Mouse (Mus musculus) thymus, adult 18-20 months (tissue): Measurements from ENCODE around the gene Pml.
"Not testable (repeated sequence)": the region's sequence is repeated elsewhere in the genome, so short reads cannot be mapped to it uniquely, and the experiment has no call there.

ENCODE experiments used
- DNase-seq, 2 experiments: peaks; one replicate each; pipeline ENCODE4 v3.0.0; 2022; ENCODE audit warnings: mixed read lengths in 2 of 2

Pml gene

GRCm38 (mm10) chr9:58249592-58250192 lies at the start of gene Pml:
TSS of gene Pml (minus strand) at chr9:58249786.
- DNase-seq = peak; percentile 62 to 71

- DNase-seq = no peak
Measured at GRCm38 (mm10) chr9:58297961-58298477, 48.4 kb upstream of the Pml start.

- no peak for DNase-seq
Measured at GRCm38 (mm10) chr9:58297065-58297464, 47.5 kb upstream of the Pml start.

GRCm38 (mm10) chr9:58295766-58296361 lies 46.3 kb upstream of the Pml start:
- DNase-seq = no peak

GRCm38 (mm10) chr9:58295345-58295744 lies 45.8 kb upstream of the Pml start:
- no peak for DNase-seq

- DNase-seq = no peak
Measured at GRCm38 (mm10) chr9:58294527-58294926, 44.9 kb upstream of the Pml start.

GRCm38 (mm10) chr9:58289901-58290300 lies 40.3 kb upstream of the Pml start:
- no peak for DNase-seq

- DNase-seq = no peak
Measured at GRCm38 (mm10) chr9:58289090-58289489, 39.5 kb upstream of the Pml start.

GRCm38 (mm10) chr9:58283431-58283830 lies 33.8 kb upstream of the Pml start:
- DNase-seq = no peak

- DNase-seq = no peak
Measured at GRCm38 (mm10) chr9:58281597-58281996, 32.0 kb upstream of the Pml start.

GRCm38 (mm10) chr9:58280259-58281109 lies 30.9 kb upstream of the Pml start:
- peak; percentile 23 to 56 for DNase-seq

GRCm38 (mm10) chr9:58279780-58280179 lies 30.2 kb upstream of the Pml start:
- no peak for DNase-seq

- no peak for DNase-seq
Measured at GRCm38 (mm10) chr9:58278821-58279723, 29.5 kb upstream of the Pml start.

GRCm38 (mm10) chr9:58278313-58278712 lies 28.7 kb upstream of the Pml start:
- DNase-seq = no peak

GRCm38 (mm10) chr9:58276346-58276745 lies 26.8 kb upstream of the Pml start:
- DNase-seq = no peak

GRCm38 (mm10) chr9:58275797-58276196 lies 26.2 kb upstream of the Pml start:
- DNase-seq = no peak

GRCm38 (mm10) chr9:58275115-58275774 lies 25.7 kb upstream of the Pml start:
- DNase-seq = no peak

- DNase-seq = no peak
Measured at GRCm38 (mm10) chr9:58274626-58275025, 25.0 kb upstream of the Pml start.

GRCm38 (mm10) chr9:58274101-58274604 lies 24.6 kb upstream of the Pml start:
- no peak for DNase-seq

GRCm38 (mm10) chr9:58272855-58273254 lies 23.3 kb upstream of the Pml start:
- no peak for DNase-seq

- DNase-seq = no peak
Measured at GRCm38 (mm10) chr9:58272068-58272541, 22.5 kb upstream of the Pml start.

GRCm38 (mm10) chr9:58271551-58271950 lies 22.0 kb upstream of the Pml start:
- DNase-seq = not testable (repeated sequence)
